Mouse (Mus musculus): ENCODE data around the gene Prkcsh. TPM values are rescaled to one million over a fixed set of nuclear protein-coding genes. Genes with fewer than 3 reads are reported as not detected.
A peak's percentile ranks its signal among the peaks of the same experiment; 100 is the strongest.

Prkcsh gene
- polyA plus RNA-seq, 1 experiment from 2014 or later: 100.0 TPM

DNA sequence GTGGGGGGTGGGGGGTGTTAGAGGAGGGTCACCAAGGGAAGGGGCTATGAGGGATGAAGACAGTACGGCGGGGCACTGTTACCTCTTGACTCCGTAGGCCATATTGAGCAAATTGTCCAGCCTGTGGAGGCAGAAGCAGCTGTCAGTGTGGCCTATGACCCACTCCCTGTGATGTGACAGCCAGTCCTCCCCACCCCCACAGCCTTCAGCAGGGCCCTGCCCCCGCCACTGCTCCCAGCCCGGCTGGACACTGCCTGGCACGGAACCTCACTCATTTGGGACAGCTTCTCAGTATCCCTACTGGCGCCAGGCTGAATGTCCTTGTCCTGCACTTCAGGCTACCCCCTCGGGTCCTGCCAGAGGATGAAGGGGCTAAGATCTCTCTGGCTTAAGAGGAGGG is 22.0 kb downstream of the Prkcsh start:
- Histone ChIP-seq H3K4me2 (replicated peaks) (no peak overlapping the region), H3K27me3 (no peaks in the 10 kb centered on the region), H3K36me3 (peaks cover 71% of the 10 kb centered on the region), H3K4me1 (peaks cover 26% of the 10 kb centered on the region), H3K4me3 (no peak overlapping the region), H3K9me3 (no peaks in the 10 kb centered on the region), H3K9ac (replicated peaks) (no peak overlapping the region), H3K27ac (replicated peaks) (0 out of 2 replicates have a peak overlapping the region, but pooled peaks have one; percentile 8)
- WGBS: 38% methylated on average over 8 of the region's 8 CpGs
- peak; percentile 27; the same call in 1 of the 2 replicates for ATAC-seq (ENCODE audit: low FRiP score, low read depth)

DNA sequence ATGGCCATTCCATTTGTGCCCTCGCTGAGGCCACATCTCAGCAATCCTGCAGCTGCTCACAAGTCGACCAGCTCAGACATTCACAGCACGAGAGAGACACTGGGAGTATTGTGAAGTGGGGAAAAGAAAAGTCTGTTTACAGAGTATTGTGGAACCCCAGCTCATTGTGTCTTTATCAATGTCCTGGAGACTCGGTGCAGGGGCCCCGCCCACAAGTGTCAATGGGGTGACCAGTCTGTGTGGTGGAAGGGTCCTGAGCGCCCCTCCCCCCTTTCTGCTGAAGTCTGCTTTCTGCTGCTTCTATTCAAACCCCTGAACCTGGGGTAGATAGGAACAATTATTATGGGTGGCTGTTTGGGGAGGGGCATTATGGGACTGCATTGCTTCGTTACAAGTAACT is 25.9 kb downstream of the Prkcsh start:
- ATAC-seq (ENCODE audit: low FRiP score, low read depth): peak; percentile 75
- no peak overlapping the region for H3K9ac ChIP-seq (replicated peaks)
- H3K4me3 ChIP-seq: no peak overlapping the region
- 0 out of 2 replicates have a peak overlapping the region, but pooled peaks have one; percentile 7 for H3K4me2 ChIP-seq (replicated peaks)
- 33% methylated on average over 7 of the region's 7 CpGs for WGBS
- peaks cover 31% of the 10 kb centered on the region for H3K4me1 ChIP-seq
- peaks cover 84% of the 10 kb centered on the region for H3K36me3 ChIP-seq
- no peaks in the 10 kb centered on the region for H3K27me3 ChIP-seq
- peak overlapping the region; percentile 75 for H3K27ac ChIP-seq (replicated peaks)
- no peaks in the 10 kb centered on the region for H3K9me3 ChIP-seq

DNA sequence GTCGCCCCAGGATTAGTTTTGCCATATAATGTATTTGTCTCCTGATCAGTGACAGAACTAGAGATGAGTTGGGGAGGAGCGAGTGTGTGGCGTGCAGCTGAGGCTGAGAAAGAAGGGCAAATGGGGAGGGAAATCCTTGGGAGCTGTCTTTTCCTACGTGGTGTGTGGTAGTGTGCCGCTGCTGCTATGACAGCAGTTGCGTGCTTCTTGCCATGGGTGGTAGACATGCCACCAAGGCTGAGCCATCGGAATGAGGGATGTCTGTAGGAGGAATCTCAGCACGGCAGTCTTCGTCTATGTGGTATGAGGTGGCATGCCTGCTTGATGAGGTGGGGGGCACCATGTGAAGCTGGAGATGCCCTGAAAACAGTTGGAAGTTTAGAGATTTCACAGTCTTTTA is 27.8 kb downstream of the Prkcsh start:
- H3K36me3 ChIP-seq: peaks cover 85% of the 10 kb centered on the region
- H3K9ac ChIP-seq (replicated peaks): no peak overlapping the region
- H3K4me1 ChIP-seq: peaks cover 32% of the 10 kb centered on the region
- no peak for ATAC-seq (ENCODE audit: low FRiP score, low read depth)
- H3K4me3 ChIP-seq: no peak overlapping the region
- H3K27ac ChIP-seq (replicated peaks): no peak overlapping the region; the same call in 1 of the 2 replicates
- 90% methylated on average over 9 of the region's 9 CpGs for WGBS
- no peak overlapping the region for H3K4me2 ChIP-seq (replicated peaks)
- H3K9me3 ChIP-seq: no peaks in the 10 kb centered on the region
- no peaks in the 10 kb centered on the region for H3K27me3 ChIP-seq

DNA sequence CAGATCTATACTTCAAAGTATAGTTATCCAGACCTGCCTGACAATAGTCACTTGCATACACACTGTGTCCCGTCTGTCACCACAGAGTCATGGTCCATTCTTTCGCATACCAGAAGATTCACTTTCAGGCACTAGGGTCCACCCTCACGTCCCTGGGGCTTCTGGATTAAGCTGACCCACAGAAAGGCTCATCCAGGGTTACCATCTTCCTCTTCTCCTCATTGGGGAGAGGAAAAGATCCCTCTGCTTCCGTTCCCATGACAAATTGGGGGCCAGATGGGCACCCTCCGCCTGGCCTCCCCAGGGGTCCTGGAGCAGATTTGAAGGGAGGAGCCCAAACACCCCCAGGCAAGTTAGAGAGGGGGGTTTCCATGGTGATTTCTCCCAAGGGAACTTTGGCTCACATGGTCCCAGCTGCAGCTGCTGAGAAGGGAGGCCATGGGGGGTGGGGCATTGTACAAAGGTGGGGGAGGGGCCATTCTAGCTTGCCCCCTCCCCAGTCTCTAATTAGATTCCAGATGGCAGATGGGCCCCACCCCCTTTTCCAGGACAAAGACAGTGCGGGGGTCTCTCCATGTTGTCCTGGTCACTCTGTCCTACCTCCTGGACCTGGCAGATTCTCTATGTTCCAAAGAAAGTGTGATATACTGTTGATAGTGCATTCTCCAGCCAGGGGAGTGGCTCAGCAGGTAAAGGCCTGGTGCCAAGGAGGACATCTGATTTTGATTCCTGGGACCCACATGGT is 32.9 kb downstream of the Prkcsh start:
- 29% methylated on average over 6 of the region's 6 CpGs for WGBS
- peak overlapping the region; percentile 79 for H3K27ac ChIP-seq (replicated peaks)
- H3K9me3 ChIP-seq: no peaks in the 10 kb centered on the region
- peaks cover 59% of the 10 kb centered on the region for H3K36me3 ChIP-seq
- 0 out of 2 replicates have a peak overlapping the region, but pooled peaks have one; percentile 3 for H3K4me2 ChIP-seq (replicated peaks)
- peaks cover 20% of the 10 kb centered on the region for H3K4me1 ChIP-seq
- ATAC-seq (ENCODE audit: low FRiP score, low read depth): peak; percentile 81
- no peak overlapping the region for H3K9ac ChIP-seq (replicated peaks)
- no peaks in the 10 kb centered on the region for H3K27me3 ChIP-seq
- no peak overlapping the region for H3K4me3 ChIP-seq

DNA sequence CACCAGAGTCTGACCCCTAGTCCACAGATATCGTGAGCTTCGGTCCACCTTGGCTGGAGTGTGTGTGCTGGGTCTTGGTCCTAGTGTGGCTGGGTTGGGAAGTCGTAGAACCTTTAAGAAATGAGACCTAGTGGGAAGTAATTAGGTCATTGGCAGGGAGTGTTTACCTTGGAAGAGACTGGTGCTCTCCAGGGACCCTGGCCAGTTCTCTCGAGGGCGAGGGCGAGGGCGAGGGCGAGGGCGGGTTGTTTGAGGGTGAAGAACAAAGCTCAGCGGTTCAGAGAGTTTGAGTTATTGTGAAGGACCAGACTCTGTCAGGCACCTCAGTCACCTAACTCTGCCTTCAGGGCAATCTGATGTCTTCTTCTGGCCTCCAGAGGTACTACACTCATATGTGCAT is 35.2 kb downstream of the Prkcsh start:
- H3K9ac ChIP-seq (replicated peaks): no peak overlapping the region
- no peaks in the 10 kb centered on the region for H3K27me3 ChIP-seq
- no peaks in the 10 kb centered on the region for H3K9me3 ChIP-seq
- 87% methylated on average over 10 of the region's 10 CpGs for WGBS
- H3K36me3 ChIP-seq: peaks cover 40% of the 10 kb centered on the region
- no peak overlapping the region for H3K4me3 ChIP-seq
- H3K4me2 ChIP-seq (replicated peaks): no peak overlapping the region
- H3K4me1 ChIP-seq: peaks cover 24% of the 10 kb centered on the region
- H3K27ac ChIP-seq (replicated peaks): no peak overlapping the region
- no peak for ATAC-seq (ENCODE audit: low FRiP score, low read depth)

DNA sequence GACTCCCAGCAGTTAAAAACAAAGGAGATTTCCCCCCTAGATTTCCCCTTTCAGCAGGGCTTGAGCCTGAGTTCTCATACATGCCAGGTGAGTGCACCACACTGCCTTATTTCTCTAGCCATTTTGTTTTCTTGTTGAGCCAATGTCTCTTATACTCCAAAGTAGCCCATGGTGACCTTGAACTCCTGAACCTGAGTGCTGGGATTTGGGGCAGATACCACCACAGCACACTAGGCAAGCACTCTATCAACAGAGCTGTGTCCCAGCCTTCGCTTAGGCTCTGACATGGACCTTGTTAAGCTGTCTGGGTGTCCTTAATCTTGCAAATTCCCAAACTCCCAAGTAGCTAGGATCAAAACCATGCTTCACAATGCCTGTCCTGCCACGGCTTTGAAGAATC is 39.2 kb downstream of the Prkcsh start:
- ATAC-seq (ENCODE audit: low FRiP score, low read depth): no peak
- Histone ChIP-seq H3K36me3 (peaks cover 4% of the 10 kb centered on the region; the same call in 1 of the 2 replicates), H3K27me3 (no peaks in the 10 kb centered on the region), H3K4me3 (no peak overlapping the region), H3K4me1 (peaks cover 8% of the 10 kb centered on the region; the same call in 1 of the 2 replicates), H3K9ac (replicated peaks) (no peak overlapping the region), H3K9me3 (no peaks in the 10 kb centered on the region), H3K4me2 (replicated peaks) (no peak overlapping the region), H3K27ac (replicated peaks) (no peak overlapping the region)
- WGBS: 71% methylated on average over 2 of the region's 2 CpGs

DNA sequence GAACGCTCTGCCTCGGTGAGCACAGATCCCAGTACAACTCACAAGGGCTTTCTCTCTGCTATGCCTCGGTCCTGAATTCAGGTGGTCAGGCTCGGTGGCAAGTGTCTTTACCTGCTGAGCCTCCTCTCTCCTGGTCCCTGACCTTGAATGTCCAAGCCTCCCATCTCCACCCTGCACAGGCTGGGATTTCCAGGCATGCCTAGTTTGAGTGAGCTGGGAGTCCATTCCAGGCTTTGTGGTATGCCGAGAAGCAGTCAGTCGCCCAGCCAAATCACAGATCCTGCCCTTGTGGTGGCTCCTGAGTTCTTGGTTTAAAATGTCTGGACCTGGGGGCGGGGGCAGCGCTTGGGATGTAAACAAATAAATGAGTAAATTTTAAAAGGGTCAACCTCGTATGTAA is 44.7 kb downstream of the Prkcsh start:
- no peak for ATAC-seq (ENCODE audit: low FRiP score, low read depth)
- no peak overlapping the region for H3K4me3 ChIP-seq
- H3K36me3 ChIP-seq: 0 out of 2 replicates have a peak, but pooled peaks cover 3% of the 10 kb centered on the region
- 64% methylated on average over 9 of the region's 9 CpGs for WGBS
- H3K9ac ChIP-seq (replicated peaks): no peak overlapping the region; the same call in 1 of the 2 replicates
- no peak overlapping the region for H3K27ac ChIP-seq (replicated peaks)
- no peaks in the 10 kb centered on the region for H3K9me3 ChIP-seq
- peaks cover 45% of the 10 kb centered on the region for H3K4me1 ChIP-seq
- H3K27me3 ChIP-seq: peaks cover 17% of the 10 kb centered on the region
- peak overlapping the region; percentile 73; the same call in 1 of the 2 replicates for H3K4me2 ChIP-seq (replicated peaks)

DNA sequence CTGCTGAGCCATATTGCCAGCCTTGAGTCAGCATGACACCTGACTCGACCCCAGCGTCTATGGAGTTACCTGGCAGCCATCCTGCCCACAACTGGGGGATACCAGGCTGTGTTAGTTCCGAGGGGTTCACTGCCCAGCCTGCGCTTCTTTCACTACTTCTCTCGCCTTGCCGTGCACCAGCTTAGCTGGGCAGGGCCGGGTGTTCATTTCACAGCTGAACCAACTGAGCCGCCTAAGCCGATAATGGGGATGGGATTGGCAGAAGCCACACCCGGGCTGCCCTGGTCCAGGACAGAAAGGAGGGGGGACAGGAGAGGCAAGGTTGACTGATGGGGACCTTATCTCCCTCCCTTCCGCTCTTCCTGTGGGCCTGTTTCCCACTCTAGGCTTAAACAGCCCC is 46.7 kb downstream of the Prkcsh start:
- H3K4me1 ChIP-seq: peaks cover 42% of the 10 kb centered on the region
- H3K9ac ChIP-seq (replicated peaks): peak overlapping the region; percentile 96
- H3K4me2 ChIP-seq (replicated peaks): peak overlapping the region; percentile 73
- peaks cover 27% of the 10 kb centered on the region for H3K27me3 ChIP-seq
- H3K36me3 ChIP-seq: 0 out of 2 replicates have a peak, but pooled peaks cover 3% of the 10 kb centered on the region
- WGBS: 65% methylated on average over 10 of the region's 11 CpGs
- H3K9me3 ChIP-seq: no peaks in the 10 kb centered on the region
- ATAC-seq (ENCODE audit: low FRiP score, low read depth): no peak
- peak overlapping the region; percentile 95 for H3K4me3 ChIP-seq
- H3K27ac ChIP-seq (replicated peaks): peak overlapping the region; percentile 93

DNA sequence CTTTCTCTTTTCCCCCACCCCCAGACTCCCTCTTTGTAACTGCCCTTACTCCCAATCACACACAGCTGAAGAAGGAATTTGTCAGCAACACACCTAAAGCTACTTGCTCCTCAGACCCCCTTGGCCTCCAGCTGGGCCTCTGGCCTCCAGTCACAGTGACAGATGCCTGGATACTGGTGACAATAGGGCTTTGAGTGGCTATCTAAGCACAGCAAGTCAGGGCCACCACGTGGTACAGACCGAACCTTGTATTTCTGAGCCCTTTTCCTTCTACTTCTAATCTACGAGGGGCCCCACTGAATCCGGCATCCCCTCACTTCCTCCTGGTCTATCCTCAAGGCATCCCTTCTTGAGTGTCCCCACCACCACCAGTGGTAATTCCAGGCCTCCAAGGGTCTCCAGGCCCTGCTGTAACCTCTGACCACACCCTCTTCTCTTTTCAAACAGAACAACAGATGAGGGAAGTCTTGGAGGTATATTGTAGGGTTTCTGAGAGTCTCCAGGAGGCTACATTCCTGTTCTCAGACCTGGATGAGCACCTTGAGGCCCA is 47.2 kb downstream of the Prkcsh start:
- peaks cover 47% of the 10 kb centered on the region for H3K4me1 ChIP-seq

DNA sequence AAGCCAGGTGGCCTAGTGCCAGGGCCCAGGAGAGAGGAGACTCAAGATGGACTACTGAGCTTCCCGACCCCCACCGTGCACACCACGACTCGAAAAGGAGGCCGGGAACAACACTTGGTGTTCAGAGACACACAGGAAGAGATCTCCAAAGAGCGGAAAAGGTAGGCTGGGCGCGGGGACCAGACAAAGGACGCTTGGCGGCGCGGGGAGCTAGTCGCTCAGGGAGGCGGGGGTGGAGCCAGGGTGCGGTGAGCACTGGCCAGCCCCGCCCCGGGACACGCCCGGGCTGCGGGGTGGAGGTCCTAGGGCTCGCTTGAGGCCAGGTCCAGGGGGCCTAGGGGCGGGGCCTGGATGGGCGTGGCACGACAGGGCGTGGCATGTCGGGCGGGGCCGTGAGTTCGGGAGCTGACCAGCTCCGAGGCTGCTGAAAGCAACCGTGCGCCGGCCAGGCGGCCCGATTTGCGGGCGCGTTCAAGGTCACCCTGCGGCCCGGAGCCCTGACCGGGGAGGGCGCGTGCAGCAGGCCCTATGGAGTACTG is 47.8 kb downstream of the Prkcsh start:
- H3K36me3 ChIP-seq: 0 out of 2 replicates have a peak, but pooled peaks cover 3% of the 10 kb centered on the region
- no peaks in the 10 kb centered on the region for H3K9me3 ChIP-seq
- H3K4me1 ChIP-seq: peaks cover 52% of the 10 kb centered on the region
- WGBS: under 1% methylated on average over 34 of the region's 43 CpGs
- H3K4me2 ChIP-seq (replicated peaks): peak overlapping the region; percentile 73
- peaks cover 36% of the 10 kb centered on the region for H3K27me3 ChIP-seq
- H3K4me3 ChIP-seq: peak overlapping the region; percentile 95
- peak; percentile 65 for ATAC-seq (ENCODE audit: low FRiP score, low read depth)
- peak overlapping the region; percentile 93 for H3K27ac ChIP-seq (replicated peaks)
- H3K9ac ChIP-seq (replicated peaks): peak overlapping the region; percentile 96

More for the DNA sequence above, 47.2 kb downstream of the Prkcsh start:
- Histone ChIP-seq H3K27ac (replicated peaks) (peak overlapping the region; percentile 93), H3K4me3 (peak overlapping the region; percentile 95), H3K9me3 (no peaks in the 10 kb centered on the region), H3K9ac (replicated peaks) (peak overlapping the region; percentile 96), H3K36me3 (0 out of 2 replicates have a peak, but pooled peaks cover 3% of the 10 kb centered on the region), H3K27me3 (peaks cover 32% of the 10 kb centered on the region), H3K4me2 (replicated peaks) (peak overlapping the region; percentile 73)
- 19% methylated on average over 4 of the region's 4 CpGs for WGBS
- ATAC-seq (ENCODE audit: low FRiP score, low read depth): no peak

DNA sequence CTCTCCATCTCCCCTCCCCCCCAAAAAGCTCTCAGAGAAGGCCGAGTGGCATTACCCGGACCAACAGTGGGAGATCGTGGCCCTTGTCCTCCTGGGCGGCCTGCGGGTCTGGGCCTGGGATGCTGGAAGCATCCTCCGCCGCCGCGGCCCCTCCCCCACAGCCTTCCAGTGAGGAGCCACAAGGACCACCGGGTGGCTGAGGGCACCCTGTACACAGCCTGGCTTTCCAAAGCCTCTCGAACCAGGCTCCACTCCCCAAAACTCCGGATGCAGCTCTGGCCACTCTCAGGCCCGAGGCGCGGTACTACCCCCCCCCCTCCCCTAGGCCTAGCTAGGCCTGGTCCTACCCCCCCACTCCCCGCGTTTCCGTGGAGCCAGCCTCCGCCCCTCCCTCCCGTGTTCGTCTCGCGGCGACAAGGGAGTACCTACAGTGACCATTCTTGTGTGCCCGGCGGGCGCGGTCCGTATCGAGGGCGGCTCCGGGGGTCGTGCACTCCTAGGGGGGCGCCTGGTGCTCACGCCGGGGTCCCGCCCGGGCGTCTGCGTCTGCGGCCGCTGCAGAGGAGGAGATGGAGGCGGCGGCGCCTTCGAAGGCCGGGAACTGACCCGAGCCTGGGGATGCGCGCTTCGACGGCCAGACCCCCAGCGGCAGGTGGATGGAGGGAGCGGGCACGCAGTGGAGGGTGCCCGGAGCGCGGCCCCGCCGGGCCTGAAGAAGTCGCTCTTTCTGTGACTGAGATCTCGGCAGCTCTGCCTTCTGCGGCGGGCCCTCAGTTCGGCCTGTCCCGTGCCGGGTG is 48.8 kb downstream of the Prkcsh start:
- WGBS: 1% methylated on average over 54 of the region's 67 CpGs
- peak overlapping the region; percentile 73 for H3K4me2 ChIP-seq (replicated peaks)
- H3K27me3 ChIP-seq: peaks cover 44% of the 10 kb centered on the region
- 0 out of 2 replicates have a peak, but pooled peaks cover 3% of the 10 kb centered on the region for H3K36me3 ChIP-seq
- peaks cover 52% of the 10 kb centered on the region for H3K4me1 ChIP-seq
- H3K4me3 ChIP-seq: peak overlapping the region; percentile 95
- H3K27ac ChIP-seq (replicated peaks): peak overlapping the region; percentile 93
- H3K9ac ChIP-seq (replicated peaks): peak overlapping the region; percentile 96
- H3K9me3 ChIP-seq: no peaks in the 10 kb centered on the region
- ATAC-seq (ENCODE audit: low FRiP score, low read depth): peak; percentile 32

Measured in midbrain, embryonic 12.5 days (tissue).